Mouse (Mus musculus): ENCODE data around the gene Pparg.

The Pparg gene

GRCm38 (mm10) chr6:115361606-115362462 is 1.1 kb downstream of the Pparg start:
- DNase-seq (ENCODE audit: low spot score in 2 of 2) = peak; percentile 30 to 31

- DNase-seq (ENCODE audit: low spot score in 2 of 2) = no peak
Measured at GRCm38 (mm10) chr6:115366869-115367610, 6.3 kb downstream of the Pparg start.

- no peak for DNase-seq (ENCODE audit: low spot score in 2 of 2)
Measured at GRCm38 (mm10) chr6:115374871-115375852, 14.4 kb downstream of the Pparg start.

GRCm38 (mm10) chr6:115380596-115380995 is 19.8 kb downstream of the Pparg start:
- no peak for DNase-seq (ENCODE audit: low spot score in 2 of 2)

GRCm38 (mm10) chr6:115382712-115383111 is 22.0 kb downstream of the Pparg start:
- no peak for DNase-seq (ENCODE audit: low spot score in 2 of 2)

GRCm38 (mm10) chr6:115389945-115390540 is 29.3 kb downstream of the Pparg start:
- DNase-seq (ENCODE audit: low spot score in 2 of 2) = no peak

GRCm38 (mm10) chr6:115396911-115397310 is 36.2 kb downstream of the Pparg start:
- DNase-seq (ENCODE audit: low spot score in 2 of 2) = no peak

GRCm38 (mm10) chr6:115404354-115404753 is 43.6 kb downstream of the Pparg start:
- no peak for DNase-seq (ENCODE audit: low spot score in 2 of 2)

- DNase-seq (ENCODE audit: low spot score in 2 of 2) = peak in 1 of 2 experiments; percentile 14
Measured at GRCm38 (mm10) chr6:115411477-115411876, 50.7 kb downstream of the Pparg start.

GRCm38 (mm10) chr6:115418171-115418570 is 57.4 kb downstream of the Pparg start:
- DNase-seq (ENCODE audit: low spot score in 2 of 2) = no peak

- no peak for DNase-seq (ENCODE audit: low spot score in 2 of 2)
Measured at GRCm38 (mm10) chr6:115418964-115419363, 58.2 kb downstream of the Pparg start.

- DNase-seq (ENCODE audit: low spot score in 2 of 2) = no peak
Measured at GRCm38 (mm10) chr6:115420963-115421362, 60.2 kb downstream of the Pparg start.

- DNase-seq (ENCODE audit: low spot score in 2 of 2) = no peak
Measured at GRCm38 (mm10) chr6:115421665-115422064, 60.9 kb downstream of the Pparg start.

GRCm38 (mm10) chr6:115424433-115424832 is 63.7 kb downstream of the Pparg start:
- no peak for DNase-seq (ENCODE audit: low spot score in 2 of 2)

- no peak for DNase-seq (ENCODE audit: low spot score in 2 of 2)
Measured at GRCm38 (mm10) chr6:115432726-115433125, 72.0 kb downstream of the Pparg start.

GRCm38 (mm10) chr6:115434054-115434453 is 73.3 kb downstream of the Pparg start:
- DNase-seq (ENCODE audit: low spot score in 2 of 2) = no peak

- no peak for DNase-seq (ENCODE audit: low spot score in 2 of 2)
Measured at GRCm38 (mm10) chr6:115434816-115435215, 74.1 kb downstream of the Pparg start.

GRCm38 (mm10) chr6:115440231-115441006 is 79.7 kb downstream of the Pparg start:
- DNase-seq (ENCODE audit: low spot score in 2 of 2) = no peak

- DNase-seq (ENCODE audit: low spot score in 2 of 2) = no peak
Measured at GRCm38 (mm10) chr6:115452501-115452900, 91.8 kb downstream of the Pparg start.

GRCm38 (mm10) chr6:115462743-115463337 is 102.1 kb downstream of the Pparg start:
- DNase-seq (ENCODE audit: low spot score in 2 of 2) = no peak

Measured in frontal cortex, postnatal 36 days (tissue).